Mouse (Mus musculus) bone marrow macrophage, adult 2 months (primary cell): ENCODE measurements around the gene Ccdc144b.

Experiments used
- CTCF ChIP-seq: IDR thresholded peaks from 2 replicates; pipeline ENCODE4 v1.5.1; 2012; ENCODE audit warnings: low read depth, mild to moderate bottlenecking, low read length, moderate library complexity
- POLR2A ChIP-seq: IDR thresholded peaks from 2 replicates; pipeline ENCODE4 v1.6.1; 2012; ENCODE audit warnings: mild to moderate bottlenecking, low read depth, low read length, borderline replicate concordance

DNA sequence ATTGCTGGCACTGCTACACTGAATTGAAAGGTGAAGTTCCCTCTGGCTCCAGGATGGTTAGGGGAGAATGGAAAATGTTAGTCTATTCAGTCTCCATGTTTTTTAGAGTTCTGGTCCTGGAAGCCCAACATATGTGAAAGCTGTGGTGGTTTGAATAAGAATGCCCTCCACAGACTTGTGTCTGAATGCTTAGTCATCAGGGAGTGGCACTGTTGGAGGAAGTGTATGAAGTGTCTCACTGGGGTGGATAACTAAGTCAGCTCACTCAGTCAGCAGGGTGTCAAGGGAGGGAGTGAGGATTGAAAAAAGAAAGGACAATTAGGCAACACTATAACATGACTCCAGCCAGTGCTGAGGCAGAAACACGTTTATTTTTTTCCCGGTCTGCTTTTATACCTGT is 42.0 kb upstream of the Ccdc144b start:
- TF ChIP-seq CTCF (no peak), POLR2A (no peak)
